Mouse (Mus musculus): ENCODE results near the gene Ywhah. TPM values are rescaled to one million over a fixed set of nuclear protein-coding genes. Genes with fewer than 3 reads are reported as not detected.

Ywhah gene
- polyA plus RNA-seq, 1 experiment from 2014 or later: 430 TPM

Other genes with a start within 250 kb of the Ywhah start
- gene Pisd, start 233.2 kb upstream of the Ywhah start, polyA plus RNA-seq (2015; fragmentation: Nextera tagmentation; extraction: Ambion mirVana): 110 and 114 TPM in 2 replicates
- gene Gm20671, start 191.7 kb upstream of the Ywhah start, polyA plus RNA-seq (2015; fragmentation: Nextera tagmentation; extraction: Ambion mirVana): not detected in 2 replicates
- 8.8 and 10.1 TPM in 2 replicates for gene Prr14l, start 164.6 kb upstream of the Ywhah start, polyA plus RNA-seq (2015; fragmentation: Nextera tagmentation; extraction: Ambion mirVana)
- gene Depdc5, start 155.1 kb upstream of the Ywhah start, polyA plus RNA-seq (2015; fragmentation: Nextera tagmentation; extraction: Ambion mirVana): 13.5 and 14.6 TPM in 2 replicates
- gene Slc5a1, start 85.4 kb downstream of the Ywhah start, polyA plus RNA-seq (2015; fragmentation: Nextera tagmentation; extraction: Ambion mirVana): 93.5 and 131 TPM in 2 replicates
- 35.1 and 37.0 TPM in 2 replicates for gene Spon2, start 199.6 kb downstream of the Ywhah start, polyA plus RNA-seq (2015; fragmentation: Nextera tagmentation; extraction: Ambion mirVana)